Mouse (Mus musculus): ENCODE measurements around the gene Hist1h2bb.
A peak's percentile ranks its signal among the peaks of the same experiment; 100 is the strongest.
"Not testable (repeated sequence)": the region's sequence is repeated elsewhere in the genome, so short reads cannot be mapped to it uniquely, and the experiment has no call there.

Hist1h2bb gene

DNA sequence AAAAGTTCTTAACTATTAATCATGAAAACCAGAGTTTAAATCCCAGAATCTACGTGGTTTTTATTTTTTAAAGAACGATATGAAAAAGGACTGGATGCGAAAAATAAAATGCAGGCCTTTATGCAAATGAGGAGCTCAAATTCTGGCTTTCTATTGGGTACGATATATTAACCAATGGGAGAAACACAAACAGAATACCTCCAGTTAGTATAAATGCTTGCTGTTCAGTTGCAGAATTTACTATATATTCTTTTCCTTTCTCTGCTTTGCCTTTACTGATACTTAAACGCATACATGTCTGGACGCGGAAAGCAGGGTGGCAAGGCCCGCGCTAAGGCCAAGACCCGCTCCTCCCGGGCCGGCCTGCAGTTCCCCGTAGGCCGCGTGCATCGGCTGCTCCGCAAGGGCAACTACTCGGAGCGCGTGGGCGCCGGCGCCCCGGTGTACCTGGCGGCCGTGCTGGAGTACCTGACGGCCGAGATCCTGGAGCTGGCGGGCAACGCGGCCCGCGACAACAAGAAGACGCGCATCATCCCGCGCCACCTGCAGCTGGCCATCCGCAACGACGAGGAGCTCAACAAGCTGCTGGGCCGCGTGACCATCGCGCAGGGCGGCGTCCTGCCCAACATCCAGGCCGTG is 4.4 kb downstream of the Hist1h2bb start, which contains the start of gene Hist1h2ab:
TSS of gene Hist1h2ab (plus strand) at position 288 of the 639 bp plus-strand sequence.
- DNase-seq, result not testable (repeated sequence)

DNA sequence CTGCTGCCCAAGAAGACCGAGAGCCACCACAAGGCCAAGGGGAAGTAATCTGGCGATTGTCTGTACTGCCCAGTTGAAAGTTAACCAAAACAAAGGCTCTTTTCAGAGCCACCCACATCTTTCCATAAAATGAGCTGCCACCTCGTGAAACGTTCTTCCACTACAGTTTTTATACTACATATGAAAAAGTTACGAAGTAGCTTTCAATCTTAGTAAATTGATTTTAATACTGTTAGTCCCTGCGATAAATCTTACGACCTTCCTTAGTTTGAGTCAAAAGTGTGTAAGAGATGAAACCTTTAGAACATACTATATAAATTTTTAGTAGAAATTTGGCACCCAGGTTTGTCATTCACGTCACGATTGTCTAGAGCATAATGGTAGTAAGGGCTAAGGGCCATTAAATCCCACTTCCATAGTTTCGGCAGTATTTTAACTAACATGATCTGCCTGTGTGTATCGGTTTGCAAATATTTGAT is 5.0 kb downstream of the Hist1h2bb start:
- DNase-seq, result no peak

DNA sequence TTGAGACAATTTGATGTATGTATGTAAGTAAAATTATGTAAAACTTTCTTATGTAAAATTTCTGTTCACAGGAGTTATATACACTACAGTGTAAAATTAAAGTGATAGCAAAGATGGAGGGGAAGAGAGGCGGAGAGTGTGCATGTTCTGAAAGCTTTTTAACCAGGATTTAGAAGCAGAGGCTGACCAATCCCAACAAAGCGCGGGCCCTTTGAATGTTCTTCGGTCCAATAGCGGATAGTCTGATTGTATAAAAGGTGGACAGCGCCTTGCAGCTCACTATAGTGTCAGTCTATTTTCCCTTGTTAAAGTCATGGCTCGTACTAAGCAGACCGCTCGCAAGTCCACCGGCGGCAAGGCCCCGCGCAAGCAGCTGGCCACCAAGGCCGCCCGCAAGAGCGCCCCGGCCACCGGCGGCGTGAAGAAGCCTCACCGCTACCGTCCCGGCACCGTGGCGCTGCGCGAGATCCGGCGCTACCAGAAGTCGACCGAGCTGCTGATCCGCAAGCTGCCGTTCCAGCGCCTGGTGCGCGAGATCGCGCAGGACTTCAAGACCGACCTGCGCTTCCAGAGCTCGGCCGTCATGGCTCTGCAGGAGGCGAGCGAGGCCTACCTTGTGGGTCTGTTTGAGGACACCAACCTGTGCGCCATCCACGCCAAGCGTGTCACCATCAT is 5.7 kb downstream of the Hist1h2bb start, which contains the start of gene Hist1h3b:
TSS of gene Hist1h3b (plus strand) at position 201 of the 675 bp plus-strand sequence.
- peak; percentile 67 for DNase-seq

DNA sequence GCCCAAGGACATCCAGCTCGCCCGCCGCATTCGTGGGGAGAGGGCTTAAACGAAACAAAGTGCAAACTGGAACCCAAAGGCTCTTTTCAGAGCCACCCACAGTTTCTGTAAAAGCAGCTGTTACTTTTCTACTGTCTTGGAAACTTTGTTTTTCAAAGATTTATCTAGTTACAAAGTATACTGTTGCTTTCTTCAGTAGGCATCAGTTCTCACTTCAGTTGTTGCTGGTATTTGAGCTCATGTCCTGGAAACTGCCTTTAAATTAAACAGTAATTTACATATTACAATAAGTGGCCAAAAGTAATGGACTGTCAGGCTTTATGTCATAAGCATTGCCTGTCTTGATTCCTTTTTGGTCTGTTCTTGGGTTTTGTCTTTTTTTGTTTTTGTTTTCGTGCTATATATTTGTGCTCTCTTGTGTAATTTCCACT is 6.2 kb downstream of the Hist1h2bb start:
- DNase-seq, result no peak

DNA sequence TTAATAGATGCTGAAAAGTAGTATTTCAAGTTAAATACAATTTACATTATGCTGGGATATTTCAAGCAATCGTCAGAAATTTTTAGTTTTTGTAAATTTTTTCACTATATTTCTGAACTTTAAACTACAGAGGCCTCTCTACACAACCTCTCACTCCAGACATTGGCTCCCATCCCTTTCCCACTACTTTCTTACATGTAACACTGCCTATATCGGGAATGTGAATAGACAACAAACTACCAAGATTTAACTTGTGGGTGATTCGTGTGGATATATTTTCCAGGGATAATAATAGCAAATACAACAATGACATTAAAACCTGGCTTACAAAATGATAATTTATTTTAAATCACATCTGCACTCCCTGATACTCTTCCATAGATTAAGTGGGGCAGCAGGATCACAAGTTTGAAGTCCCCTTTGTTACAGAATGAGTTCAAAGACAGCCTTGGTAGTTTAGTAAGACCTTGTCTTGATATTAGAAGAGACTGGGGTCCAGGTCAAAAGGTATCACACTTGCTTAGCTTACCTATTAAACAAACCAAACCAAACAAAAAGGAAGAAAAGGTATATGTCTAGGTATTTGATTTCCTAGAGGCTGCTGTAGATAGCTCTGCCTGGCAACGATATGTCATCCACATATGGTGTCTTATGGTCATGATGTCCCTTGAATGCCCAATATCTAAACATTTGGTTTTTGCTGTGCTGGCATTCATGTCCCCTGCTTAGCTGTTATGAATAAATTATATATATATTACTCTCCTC is 7.0 kb downstream of the Hist1h2bb start:
- no peak for DNase-seq

DNA sequence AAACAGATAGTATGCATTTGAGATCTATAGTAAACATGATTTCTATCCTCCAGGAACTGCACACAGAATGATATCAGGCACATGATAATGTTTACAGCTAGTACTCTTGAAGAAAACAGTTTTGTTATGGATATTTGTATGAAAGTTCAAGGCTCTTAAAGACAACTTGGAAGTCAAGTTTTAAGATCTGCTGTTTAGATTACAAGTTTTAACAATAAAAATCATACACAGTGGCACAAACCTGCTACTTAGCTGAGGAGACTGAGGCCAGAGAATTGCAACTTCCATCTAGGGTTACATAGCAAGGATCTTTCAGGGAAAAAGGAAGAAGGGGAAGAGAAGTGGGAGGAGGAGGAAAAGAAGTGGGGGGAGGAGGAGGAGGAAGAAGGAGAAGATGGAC is 8.5 kb downstream of the Hist1h2bb start:
- DNase-seq, result no peak

DNA sequence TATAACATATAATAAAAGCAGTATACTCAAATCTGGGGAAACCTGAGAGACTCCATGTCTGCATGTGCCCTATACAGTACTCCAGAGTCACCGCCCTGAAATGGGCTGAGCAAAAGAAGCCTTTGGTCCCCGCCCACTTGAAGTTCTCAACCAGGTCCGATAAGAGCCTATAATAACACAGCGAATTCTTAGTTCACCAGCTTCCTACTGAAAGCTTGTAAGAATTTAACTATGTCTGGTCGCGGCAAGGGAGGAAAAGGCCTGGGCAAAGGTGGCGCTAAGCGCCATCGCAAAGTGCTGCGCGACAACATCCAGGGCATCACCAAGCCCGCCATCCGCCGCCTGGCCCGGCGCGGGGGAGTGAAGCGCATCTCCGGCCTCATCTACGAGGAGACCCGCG is 10.3 kb downstream of the Hist1h2bb start, which contains the start of gene Hist1h4b:
TSS of gene Hist1h4b (plus strand) at position 224 of the 400 bp plus-strand sequence.
- DNase-seq, result peak; percentile 89

DNA sequence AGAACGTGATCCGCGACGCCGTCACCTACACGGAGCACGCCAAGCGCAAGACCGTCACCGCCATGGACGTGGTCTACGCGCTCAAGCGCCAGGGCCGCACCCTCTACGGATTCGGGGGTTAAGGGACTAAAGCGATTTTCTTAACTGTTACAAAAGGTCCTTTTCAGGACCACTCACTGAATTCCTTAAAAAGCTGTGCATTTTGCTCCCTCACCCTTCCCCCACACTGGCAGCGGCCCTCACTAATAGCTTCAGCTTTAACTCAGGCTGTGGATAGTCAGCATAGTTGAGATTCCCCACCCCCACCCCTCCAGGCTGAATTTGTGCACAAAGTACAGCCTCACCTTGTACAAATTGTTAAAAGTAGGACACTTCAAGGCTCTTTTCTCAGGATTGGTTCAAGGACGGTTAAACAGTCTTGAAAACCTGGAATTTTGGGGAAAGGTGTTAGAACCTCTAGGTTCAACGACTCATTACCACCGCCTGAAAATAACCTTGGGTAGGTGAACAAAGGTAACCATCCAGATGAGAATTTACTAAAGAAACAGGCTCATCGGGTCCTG is 10.8 kb downstream of the Hist1h2bb start:
- DNase-seq, result no peak

DNA sequence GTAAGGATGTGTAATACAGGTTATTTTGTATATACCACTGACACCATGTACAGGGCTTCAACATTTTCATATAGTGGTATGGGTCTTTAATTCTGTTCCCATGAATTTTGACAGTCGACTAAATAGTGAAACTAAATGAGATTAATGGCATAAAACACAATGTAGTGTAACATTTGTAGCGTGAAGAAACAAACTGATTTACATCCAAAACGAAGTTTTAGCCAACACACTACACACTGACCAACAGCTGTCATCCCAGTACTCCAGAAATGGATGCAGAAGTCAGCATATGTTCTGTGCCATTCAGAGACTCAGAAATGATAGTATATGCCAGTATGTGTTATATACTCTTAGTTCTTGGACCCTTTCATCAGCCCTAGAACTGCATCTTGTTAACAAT is 11.4 kb downstream of the Hist1h2bb start:
- no peak for DNase-seq

DNA sequence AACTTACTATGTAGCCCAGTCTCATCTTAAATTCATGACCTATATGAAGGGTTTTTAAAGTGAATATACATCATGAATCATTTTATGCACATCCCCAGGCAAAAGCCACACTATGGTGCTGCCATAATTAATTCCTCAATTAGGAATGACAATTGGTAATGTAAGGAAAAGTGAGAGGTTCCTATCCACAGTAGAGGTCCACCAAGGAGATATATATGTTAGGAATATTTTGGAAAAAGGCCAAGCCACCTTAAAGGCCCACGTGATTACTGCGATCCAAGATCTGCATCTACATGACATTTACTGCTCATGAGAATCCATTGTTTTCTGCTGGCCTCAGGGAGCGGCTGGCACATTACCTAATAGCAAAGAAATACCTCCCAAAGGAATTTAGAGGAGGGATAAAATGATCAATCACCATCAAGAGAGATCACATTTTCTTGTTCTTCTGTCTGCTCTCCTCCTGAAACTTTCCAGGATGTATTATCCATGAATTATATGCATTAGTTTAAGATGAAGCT is 12.8 kb downstream of the Hist1h2bb start:
- DNase-seq, result no peak

DNA sequence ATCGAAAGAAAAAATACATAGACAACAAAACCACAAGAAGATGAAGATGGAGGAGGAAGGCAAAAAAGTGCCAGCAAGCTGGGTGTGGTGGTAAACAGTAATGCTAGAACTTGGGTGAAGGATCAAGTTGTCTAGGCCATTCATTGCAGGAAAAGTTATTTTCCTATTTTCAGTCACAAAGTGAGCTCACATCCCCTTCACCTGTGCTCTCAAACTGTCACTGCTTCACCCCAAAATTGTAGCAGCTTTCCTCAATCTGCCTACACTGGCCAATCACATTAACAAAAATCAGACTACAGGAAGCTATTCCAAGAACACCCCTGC is 13.3 kb downstream of the Hist1h2bb start:
- no peak for DNase-seq

DNA sequence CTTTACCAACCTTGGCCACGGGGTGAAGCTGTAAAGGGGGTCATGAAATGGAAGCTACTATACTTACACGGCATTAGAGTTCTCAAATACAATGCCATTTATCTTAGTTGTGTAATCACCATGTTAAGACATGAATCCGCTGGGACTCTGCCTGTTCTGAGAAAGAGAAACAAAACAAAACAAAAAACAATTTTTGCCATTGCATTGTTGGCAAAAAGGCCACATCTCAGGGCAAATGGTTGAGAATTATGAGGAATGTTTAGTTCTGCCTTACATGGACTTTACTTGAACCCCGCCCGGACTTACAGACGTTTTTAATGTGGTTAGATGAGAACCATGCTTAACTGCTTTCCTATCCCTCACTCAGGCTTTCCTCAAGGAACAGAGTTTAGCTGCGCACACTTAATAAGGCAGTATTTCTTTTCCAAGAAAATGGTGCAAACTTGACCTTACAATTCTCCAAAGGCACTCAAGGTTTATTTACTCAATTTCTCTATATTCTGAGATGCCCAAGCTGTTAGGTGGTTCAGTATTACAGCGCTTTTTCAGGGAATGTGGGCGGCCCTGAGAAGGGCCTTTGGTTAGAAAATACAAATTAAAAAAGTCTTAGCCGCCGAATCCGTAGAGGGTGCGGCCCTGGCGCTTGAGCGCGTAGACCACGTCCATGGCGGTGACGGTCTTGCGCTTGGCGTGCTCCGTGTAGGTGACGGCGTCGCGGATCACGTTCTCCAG is 13.9 kb downstream of the Hist1h2bb start:
- no peak for DNase-seq

DNA sequence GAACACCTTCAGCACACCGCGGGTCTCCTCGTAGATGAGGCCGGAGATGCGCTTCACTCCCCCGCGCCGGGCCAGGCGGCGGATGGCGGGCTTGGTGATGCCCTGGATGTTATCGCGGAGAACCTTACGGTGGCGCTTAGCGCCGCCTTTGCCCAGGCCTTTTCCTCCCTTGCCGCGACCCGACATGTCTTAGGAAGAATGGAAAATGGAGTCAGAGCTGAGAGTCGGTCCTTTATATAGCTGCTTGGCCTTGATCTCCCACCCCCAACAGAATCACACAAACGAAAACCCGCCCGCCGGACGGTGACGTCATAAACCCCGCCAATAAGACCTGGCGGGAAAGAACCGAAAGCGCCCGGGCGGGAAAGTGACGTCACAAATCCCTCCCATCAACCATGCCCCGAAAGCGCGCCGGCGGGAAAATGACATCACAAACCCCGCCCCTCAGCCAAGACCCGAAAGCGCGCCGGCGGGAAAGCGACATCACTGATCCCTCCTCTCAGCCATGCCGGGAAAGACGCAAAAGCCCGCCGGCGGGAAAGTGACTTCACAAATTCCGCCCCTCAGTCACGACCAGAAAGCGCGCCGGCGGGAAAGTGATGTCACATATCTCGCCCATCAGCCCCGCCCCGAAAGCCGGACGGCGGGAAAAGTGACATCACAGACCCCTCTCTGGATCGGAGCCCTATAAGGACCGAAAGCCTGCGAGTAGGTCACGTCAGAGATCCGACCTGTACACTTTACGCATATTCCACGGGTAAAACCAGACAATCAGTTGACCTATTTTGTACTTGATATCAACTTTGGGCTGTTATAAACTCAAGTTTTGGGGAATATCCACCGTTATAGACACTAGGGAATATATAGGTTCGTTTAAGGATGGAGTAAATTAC is 14.7 kb downstream of the Hist1h2bb start, which contains the start of gene Hist1h4a:
TSS of gene Hist1h4a (minus strand) at position 259 of the 893 bp plus-strand sequence.
- DNase-seq, result peak; percentile 94

DNA sequence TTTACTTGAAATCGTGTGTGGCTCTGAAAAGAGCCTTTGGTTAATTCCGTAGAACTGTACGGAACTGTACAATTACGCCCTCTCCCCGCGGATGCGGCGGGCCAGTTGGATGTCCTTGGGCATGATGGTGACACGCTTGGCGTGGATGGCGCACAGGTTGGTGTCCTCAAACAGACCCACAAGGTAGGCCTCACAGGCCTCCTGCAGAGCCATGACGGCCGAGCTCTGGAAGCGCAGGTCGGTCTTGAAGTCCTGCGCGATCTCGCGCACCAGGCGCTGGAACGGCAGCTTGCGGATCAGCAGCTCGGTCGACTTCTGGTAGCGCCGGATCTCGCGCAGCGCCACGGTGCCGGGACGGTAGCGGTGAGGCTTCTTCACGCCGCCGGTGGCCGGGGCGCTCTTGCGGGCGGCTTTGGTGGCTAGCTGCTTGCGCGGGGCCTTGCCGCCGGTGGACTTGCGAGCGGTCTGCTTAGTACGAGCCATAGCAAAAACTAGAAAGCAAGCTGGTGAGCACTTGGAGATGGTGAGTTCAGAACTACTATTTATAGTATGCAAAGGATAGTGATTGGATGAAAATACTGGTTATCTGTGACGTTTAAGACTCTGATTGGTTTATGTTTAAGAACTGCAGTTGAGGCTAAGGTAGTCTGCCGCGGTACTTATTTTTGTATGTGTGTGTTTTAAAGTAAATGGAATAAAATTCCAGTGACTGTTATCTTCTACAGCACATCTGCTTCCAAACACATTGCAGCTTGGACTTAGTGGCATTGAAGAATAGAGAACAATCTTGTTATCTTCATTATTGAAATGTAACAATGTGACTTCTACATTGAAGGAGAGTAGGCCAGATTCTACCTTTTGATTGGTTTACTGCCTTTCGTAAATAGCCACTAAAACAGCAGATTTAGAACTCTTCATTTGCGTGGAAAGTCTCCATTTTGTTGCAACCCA is 15.6 kb downstream of the Hist1h2bb start, which contains the start of gene Hist1h3a:
TSS of gene Hist1h3a (minus strand) at position 516 of the 951 bp plus-strand sequence.
- DNase-seq, result peak; percentile 40

DNA sequence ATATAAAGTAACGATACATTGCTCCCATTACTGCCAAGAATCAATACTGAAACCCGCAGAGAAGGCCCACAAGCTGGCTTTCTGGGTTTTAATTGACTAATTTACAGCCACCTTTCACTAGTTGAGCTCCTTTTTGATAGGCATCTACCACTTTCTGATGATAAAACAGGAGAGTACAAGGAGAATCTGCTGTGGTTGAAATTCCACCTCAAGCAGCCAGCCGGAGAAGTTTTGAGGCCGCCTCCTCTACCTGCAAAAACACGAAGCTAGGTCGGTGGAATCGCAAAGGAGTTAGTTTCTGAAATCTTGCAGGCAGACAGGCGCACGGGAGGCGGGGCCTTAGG is 16.7 kb downstream of the Hist1h2bb start:
- no peak for DNase-seq

DNA sequence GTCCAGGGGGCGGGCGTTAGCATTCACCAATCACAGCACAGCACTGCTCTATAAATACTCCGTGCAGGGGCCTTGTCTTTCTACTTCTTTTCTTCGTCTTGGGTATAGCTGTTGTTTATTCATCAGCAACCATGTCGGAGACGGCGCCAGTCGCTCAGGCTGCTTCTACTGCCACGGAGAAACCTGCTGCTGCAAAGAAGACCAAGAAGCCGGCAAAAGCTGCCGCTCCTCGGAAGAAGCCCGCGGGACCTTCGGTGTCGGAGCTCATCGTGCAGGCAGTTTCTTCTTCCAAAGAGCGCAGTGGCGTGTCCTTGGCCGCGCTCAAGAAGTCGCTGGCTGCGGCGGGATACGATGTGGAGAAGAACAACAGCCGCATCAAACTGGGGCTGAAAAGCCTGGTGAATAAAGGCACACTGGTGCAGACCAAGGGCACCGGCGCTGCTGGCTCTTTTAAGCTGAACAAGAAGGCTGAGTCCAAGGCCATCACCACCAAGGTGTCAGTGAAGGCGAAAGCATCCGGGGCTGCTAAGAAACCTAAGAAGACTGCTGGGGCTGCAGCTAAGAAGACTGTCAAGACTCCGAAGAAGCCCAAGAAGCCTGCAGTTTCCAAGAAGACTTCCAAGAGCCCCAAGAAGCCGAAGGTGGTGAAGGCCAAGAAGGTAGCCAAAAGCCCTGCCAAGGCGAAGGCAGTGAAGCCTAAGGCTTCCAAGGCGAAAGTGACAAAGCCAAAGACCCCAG is 17.2 kb downstream of the Hist1h2bb start, which contains the start of gene Hist1h1a:
TSS of gene Hist1h1a (plus strand) at position 81 of the 738 bp plus-strand sequence.
- peak; percentile 76 for DNase-seq

DNA sequence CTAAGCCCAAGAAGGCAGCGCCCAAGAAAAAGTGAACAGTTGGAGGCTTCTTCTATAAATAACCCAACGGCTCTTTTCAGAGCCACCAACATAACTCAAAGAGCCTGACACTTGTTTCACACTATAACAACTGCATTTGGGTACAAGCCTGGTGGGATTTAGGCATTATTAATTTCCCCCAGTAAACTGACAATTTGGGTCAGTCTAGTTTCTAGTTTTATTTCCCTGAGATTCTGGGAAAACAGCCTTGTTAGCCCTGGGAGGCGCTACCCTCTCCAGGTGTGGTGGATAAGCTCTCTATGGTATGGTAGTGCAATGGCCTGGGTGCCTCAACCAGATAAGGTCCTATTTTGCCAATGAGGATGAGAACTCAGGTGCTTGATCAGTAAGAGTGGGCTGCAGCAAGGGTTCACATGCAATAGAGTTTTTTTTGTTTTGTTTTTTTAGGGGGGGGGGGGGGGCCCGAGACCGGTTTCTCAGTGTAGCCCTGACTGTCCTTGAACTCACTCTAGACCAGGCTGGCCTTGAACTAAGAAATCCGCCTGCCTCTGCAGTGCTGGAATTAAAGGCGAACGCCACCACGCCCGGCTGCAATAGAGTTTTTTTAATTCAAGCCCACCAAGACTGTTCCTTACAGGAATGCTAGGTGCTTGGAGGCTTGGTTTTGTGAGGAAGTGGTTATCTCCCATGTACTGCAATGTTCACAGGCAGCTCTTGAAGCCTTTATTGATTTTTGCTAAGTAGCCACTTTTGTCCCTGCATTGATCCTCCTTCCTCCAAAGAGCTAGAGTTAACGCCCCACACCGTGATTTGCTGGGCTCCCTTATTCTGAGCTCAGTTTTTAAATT is 18.0 kb downstream of the Hist1h2bb start:
- DNase-seq, result no peak

DNA sequence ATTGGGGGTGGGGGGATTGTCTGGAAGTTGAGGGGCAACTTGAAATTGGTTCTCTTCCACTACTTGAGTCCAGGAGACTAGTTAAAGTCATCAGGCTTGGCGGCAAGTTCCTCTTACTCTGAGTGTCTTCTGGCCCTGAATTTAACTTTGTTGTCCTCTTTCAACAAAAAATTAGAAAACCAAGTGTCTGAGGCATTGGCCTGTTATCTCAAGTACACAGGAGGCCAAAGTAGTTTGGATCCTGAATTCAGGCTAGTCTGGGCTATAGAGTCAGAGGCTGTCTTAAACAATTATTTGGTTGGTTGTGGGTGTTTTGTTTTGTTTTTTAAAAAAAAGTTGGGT is 18.6 kb downstream of the Hist1h2bb start:
- no peak for DNase-seq
